Mouse (Mus musculus) right cerebral cortex, postnatal 25 days (tissue): ENCODE measurements at regions not wholly inside any gene's neighbourhood (a gene's known extent, or its start where the extent isn't known, plus 50 kb on each side); places are given as distances from the start of the nearest gene placed in this dataset.

Experiments used
- DNase-seq: peaks from one replicate; pipeline ENCODE4 v3.0.0; 2022

GRCm38 (mm10) chr4:33595763-33596162 is 285.7 kb downstream of the Rngtt start:
- no peak for DNase-seq

GRCm38 (mm10) chr4:33599966-33600365 is 289.9 kb downstream of the Rngtt start:
- DNase-seq = no peak

GRCm38 (mm10) chr4:33600805-33601204 is 290.7 kb downstream of the Rngtt start:
- DNase-seq = no peak

GRCm38 (mm10) chr4:33604636-33605035 is 294.5 kb downstream of the Rngtt start:
- DNase-seq = no peak

GRCm38 (mm10) chr4:33639821-33640575 is 284.4 kb upstream of the Cnr1 start:
- no peak for DNase-seq

GRCm38 (mm10) chr4:33640576-33641255 is 283.7 kb upstream of the Cnr1 start:
- DNase-seq = no peak

- DNase-seq = no peak
Measured at GRCm38 (mm10) chr4:33641883-33642282, 282.5 kb upstream of the Cnr1 start.

- DNase-seq = no peak
Measured at GRCm38 (mm10) chr4:33642526-33642925, 281.9 kb upstream of the Cnr1 start.

GRCm38 (mm10) chr4:33645217-33645616 is 279.2 kb upstream of the Cnr1 start:
- no peak for DNase-seq

- no peak for DNase-seq
Measured at GRCm38 (mm10) chr4:33651292-33651691, 273.1 kb upstream of the Cnr1 start.

GRCm38 (mm10) chr4:33659766-33660165 is 264.6 kb upstream of the Cnr1 start:
- DNase-seq = no peak

- DNase-seq = no peak
Measured at GRCm38 (mm10) chr4:33660553-33660952, 263.8 kb upstream of the Cnr1 start.

- no peak for DNase-seq
Measured at GRCm38 (mm10) chr4:33661862-33662261, 262.5 kb upstream of the Cnr1 start.

- DNase-seq = no peak
Measured at GRCm38 (mm10) chr4:33662965-33663364, 261.4 kb upstream of the Cnr1 start.

GRCm38 (mm10) chr4:33663616-33664473 is 260.5 kb upstream of the Cnr1 start:
- no peak for DNase-seq

GRCm38 (mm10) chr4:33664474-33664822 is 259.9 kb upstream of the Cnr1 start:
- no peak for DNase-seq

GRCm38 (mm10) chr4:33665250-33665873 is 259.0 kb upstream of the Cnr1 start:
- DNase-seq = no peak

- no peak for DNase-seq
Measured at GRCm38 (mm10) chr4:33668431-33668830, 256.0 kb upstream of the Cnr1 start.

- DNase-seq = no peak
Measured at GRCm38 (mm10) chr4:33675044-33675443, 249.3 kb upstream of the Cnr1 start.

- no peak for DNase-seq
Measured at GRCm38 (mm10) chr4:33679351-33679750, 245.0 kb upstream of the Cnr1 start.

GRCm38 (mm10) chr4:33686135-33686534 is 238.3 kb upstream of the Cnr1 start:
- no peak for DNase-seq

- no peak for DNase-seq
Measured at GRCm38 (mm10) chr4:33687434-33687833, 237.0 kb upstream of the Cnr1 start.

GRCm38 (mm10) chr4:33693441-33693840 is 231.0 kb upstream of the Cnr1 start:
- no peak for DNase-seq
